Mouse (Mus musculus): Measurements from ENCODE around the gene Mgat5.

GRCm38 (mm10) chr1:127338833-127339487 lies 134.1 kb downstream of the Mgat5 start:
- TF ChIP-seq CTCF (IDR thresholded peaks at IDR 0.05; ENCODE audit: extremely low read depth, insufficient read length, insufficient replicate concordance, low read depth, low read length) (no peak), POLR2A (IDR thresholded peaks at IDR 0.05; ENCODE audit: low read depth, low read length) (no peak)

Measured in small intestine, adult 2 months (tissue).